Mouse (Mus musculus) MEL-GATA-1-ER (cell line): Measurements from ENCODE around the gene Camkmt.

ENCODE experiments used
- DNase-seq: peaks from one replicate; pipeline ENCODE4 v3.0.0-alpha.2; 2012; ENCODE audit warnings: low read depth; ENCODE audit errors: extremely low read depth

Gene Camkmt

GRCm38 (mm10) chr17:85455063-85455462 is 364.7 kb downstream of the Camkmt start:
- no peak for DNase-seq

- no peak for DNase-seq
Measured at GRCm38 (mm10) chr17:85458075-85458474, 367.7 kb downstream of the Camkmt start.

- DNase-seq: no peak
Measured at GRCm38 (mm10) chr17:85458589-85458988, 368.2 kb downstream of the Camkmt start.

DNA sequence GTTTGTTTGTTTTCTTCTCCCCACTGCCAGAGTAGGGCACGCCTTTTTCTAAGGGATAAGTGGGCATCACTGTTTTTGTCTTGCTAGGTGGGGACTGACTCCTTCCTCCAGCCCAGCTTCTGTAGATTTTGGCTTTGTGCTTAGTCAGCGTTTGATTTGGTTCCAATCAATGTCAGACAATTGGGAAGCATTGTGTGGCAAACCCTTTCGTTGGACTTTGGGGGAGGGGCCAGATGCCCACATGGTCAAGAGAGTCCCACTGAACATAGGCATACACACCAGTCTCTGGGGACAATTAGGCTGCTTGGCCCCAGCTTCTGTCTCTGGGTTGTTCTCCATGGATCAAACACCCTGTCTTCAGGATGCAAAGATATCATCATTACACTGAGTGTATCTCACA is 371.2 kb downstream of the Camkmt start:
- DNase-seq: no peak

DNA sequence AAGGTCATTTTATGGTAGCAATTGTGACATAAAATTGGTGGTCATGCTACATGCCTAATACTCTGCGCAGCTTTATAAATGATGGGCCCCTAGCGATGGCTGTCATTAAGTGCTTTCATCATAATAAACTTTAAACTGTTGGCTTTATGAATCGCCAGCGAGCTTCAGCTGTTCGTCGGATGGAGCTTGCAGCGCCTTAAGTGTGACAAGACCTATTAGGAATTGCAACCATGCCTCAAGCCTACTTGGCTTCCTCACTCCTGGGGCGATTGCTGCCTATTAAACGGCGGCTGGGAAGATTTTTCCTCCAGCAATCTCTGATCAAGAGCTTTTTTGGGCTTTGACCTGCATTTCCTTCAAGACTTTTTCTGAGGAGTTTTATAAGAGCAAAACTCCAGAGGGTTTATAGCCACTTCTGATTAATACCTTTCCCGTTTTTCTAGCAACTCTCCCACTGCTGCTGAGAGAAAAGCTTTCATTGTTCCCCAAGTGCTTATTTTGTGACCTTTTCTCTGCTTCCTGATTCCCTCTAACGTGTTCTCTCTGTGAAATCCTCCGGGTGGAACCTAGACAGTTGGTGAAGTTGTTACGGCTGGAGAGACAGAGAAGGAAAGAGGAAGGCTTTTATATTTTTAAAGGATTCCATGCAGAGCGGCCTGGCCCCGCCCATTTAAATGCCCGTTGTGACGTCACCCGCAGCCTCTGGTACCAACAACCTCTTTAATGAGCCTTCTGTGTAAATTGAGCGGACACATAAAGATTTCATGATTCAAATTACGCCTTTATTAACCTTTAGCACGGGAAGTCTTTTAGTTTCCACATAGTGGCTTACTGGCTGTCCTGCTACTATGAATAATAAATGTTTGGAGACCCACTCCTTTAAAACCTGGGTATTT is 373.4 kb downstream of the Camkmt start:
- DNase-seq: no peak

GRCm38 (mm10) chr17:85464466-85465411 is 374.4 kb downstream of the Camkmt start:
- no peak for DNase-seq

DNA sequence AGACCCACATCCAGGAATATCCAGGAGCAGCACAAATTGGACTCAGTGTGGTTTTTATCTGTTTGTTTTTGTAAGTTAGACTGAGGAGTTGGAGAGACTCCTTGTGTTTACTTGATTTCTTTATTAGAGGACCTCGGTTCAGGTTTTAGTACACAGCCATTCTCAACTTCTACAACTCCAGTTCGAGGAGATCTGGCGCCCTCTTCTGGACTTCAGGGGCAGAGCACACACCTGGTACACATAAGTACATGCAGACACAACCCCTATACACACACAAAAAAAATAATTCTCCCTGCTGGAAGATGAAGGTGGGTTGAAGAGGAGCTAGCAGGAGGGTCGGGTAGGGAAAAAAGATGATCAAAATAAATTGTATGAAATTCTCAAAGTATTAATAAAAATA is 379.4 kb downstream of the Camkmt start:
- DNase-seq: no peak

DNA sequence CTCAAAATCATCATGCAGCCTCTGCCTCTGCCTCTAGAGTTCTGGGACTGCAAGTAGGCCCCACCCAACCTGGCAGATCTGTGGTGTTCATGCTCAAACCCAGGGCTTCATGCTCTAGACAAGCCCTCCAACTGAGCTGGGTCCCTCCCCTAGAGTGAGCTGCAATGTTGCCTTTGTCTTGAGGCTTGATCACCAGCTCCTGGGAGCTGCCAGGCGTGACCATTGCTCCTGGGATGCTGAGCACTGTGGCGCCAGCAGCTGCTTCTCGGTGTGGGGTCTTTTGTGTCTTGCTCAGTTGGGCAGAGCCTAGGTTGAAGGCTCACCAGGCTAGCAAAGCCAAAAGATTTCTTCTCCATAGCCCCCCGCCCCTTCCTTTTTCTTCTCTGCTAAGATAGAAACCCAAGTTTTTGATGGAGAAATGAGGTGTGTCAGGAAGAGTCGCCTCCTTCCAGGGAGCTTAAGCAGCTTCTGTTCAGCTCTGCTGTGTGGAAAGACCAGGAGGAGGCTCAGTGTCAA is 382.4 kb downstream of the Camkmt start:
- no peak for DNase-seq

- no peak for DNase-seq
Measured at GRCm38 (mm10) chr17:85473217-85473616, 382.9 kb downstream of the Camkmt start.

GRCm38 (mm10) chr17:85473881-85474280 is 383.5 kb downstream of the Camkmt start:
- DNase-seq: no peak

GRCm38 (mm10) chr17:85481241-85481640 is 390.9 kb downstream of the Camkmt start:
- DNase-seq: no peak

DNA sequence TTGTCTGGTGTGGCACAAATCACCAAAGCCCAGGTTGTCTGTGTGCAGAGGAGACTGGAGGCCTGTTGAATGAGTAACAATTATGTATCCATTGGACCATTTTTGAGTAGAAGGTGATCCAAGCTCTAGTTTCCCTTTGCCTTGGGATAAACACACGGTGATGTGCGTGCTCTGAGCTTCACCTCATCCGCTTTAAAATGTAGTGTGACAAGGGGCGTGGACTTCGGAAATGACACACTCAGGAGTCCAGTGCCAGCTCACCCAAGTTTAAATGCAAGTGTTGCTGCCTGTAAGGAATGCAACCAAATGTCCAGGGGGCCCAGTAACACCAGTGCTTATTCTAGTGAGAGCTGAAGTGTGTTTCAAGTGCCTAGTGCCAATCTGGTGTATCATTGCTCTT is 392.7 kb downstream of the Camkmt start:
- DNase-seq: no peak

- no peak for DNase-seq
Measured at GRCm38 (mm10) chr17:85484015-85484414, 393.7 kb downstream of the Camkmt start.

DNA sequence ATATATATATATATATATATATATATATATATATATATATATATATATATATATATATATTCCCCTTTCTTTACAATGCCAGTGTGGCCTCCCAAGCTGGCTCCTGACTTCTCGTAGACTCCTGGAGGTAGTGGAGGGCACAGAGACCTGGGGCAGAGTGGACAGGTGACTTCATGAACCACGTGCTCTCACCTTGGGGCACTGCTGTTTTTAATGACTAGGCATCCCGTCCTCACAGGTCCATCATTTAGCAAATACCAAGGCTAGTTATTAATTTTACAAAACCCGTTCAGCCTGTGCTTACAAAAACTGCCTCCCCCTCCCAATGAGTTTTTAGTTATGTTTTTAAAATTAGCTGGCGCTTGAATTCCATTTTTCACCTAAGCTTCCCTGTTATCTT is 394.2 kb downstream of the Camkmt start:
- DNase-seq: no peak

GRCm38 (mm10) chr17:85485065-85485945 is 395.0 kb downstream of the Camkmt start:
- DNase-seq: no peak

GRCm38 (mm10) chr17:85485946-85486533 is 395.7 kb downstream of the Camkmt start:
- DNase-seq: no peak

- DNase-seq: no peak
Measured at GRCm38 (mm10) chr17:85486585-85487480, 396.5 kb downstream of the Camkmt start.

DNA sequence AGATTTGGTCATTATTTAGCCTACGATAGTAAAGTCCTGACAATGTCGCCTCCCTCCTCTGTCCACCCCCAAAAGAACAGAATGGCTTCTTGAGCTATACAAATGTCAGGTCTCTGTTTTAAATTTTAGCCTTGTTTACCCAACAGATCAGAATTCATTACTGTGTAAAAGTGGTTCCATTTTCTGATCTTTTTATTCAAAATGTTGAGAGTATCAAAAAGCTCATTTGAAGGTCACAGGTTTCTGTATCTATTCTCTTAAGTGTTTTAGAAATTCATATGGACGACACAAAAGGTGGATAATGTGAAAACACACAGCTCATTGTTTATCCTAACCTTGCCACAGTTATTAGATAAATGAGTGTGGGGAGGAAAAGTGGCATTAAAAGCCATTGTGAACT is 397.2 kb downstream of the Camkmt start:
- DNase-seq: no peak
